Mouse (Mus musculus) cortical plate, adult 2 months (tissue): Measurements from ENCODE around the gene Znrf4.

Experiments
- CTCF ChIP-seq: fragments of 200-500 bp; IDR thresholded peaks from 2 replicates; pipeline ENCODE4 v1.5.1; 2011; ENCODE audit warnings: mild to moderate bottlenecking, control low read depth, low read length; ENCODE audit not compliant: insufficient read depth; ENCODE audit errors: extremely low read depth
- POLR2A ChIP-seq: fragments of 200-500 bp; IDR thresholded peaks from 2 replicates; pipeline ENCODE4 v1.6.1; 2011; ENCODE audit warnings: mild to moderate bottlenecking, low read length, control low read depth; ENCODE audit not compliant: insufficient read depth; ENCODE audit errors: extremely low read depth

DNA sequence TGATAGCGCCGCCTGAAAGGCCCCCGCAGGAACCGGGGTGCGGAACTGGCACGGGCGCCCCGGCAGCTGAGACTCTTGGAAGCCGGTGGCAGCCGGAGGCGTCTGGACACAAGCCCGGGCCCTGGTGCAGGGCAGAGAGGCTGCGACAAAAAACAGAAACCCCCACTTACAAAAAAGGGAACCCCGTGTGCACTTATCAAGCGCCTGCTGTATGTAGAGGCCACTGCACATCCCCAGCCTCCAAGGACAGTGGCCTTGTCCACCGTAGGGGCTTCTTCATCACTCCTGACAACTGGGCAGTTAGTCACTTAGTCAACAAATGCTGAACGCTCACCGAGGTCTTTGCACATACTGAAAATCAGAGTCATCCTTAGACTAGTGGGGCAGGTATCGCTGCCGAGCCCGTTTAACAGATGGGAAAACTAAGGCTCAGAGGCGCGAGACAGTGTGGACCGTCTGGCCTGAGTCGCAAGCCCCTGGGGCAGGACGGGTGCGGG is 1.7 kb downstream of the Znrf4 start:
- TF ChIP-seq CTCF (no peak), POLR2A (no peak)
